Mouse (Mus musculus): ENCODE data around the gene Rgs2. TPM values are rescaled to one million over a fixed set of nuclear protein-coding genes. Genes with fewer than 3 reads are reported as not detected.

Gene Rgs2
- total and polyA plus RNA-seq, 3 experiments, result 1.2 to 2.9 TPM; not detected in 1

DNA sequence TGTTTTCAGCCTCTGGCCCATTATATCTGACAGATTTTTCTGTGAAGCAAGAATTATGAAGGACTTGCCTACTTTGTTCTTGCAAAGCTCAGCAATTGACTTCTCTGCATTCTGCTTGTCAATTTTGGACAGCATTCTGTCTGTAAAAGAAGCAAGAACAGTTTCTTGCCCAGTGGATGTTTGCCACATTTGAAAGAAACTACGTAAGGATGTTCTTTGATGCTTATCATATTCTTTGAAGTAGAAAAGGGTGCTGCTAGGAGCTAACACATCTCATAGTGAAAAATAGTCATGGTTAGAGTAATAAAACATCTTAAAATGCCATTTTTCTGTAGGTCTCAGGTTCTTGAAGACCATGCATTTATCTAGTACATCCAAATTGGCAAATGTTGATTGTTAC lies 10.9 kb downstream of the Rgs2 start:
- peaks cover 0 to 6% of the 10 kb centered on the region in 2 experiments; a peak in 1 of 4 replicates for H3K36me3 ChIP-seq (ENCODE audit: control insufficient read depth in 1 of 2, insufficient read depth in 2 of 2, low read length in 2 of 2)
- TF ChIP-seq MEF2A (IDR thresholded peaks at IDR 0.05; ENCODE audit: extremely low read depth, insufficient replicate concordance, low read depth, low read length, poor library complexity, severe bottlenecking) (no peak), ZC3H11A (IDR thresholded peaks at IDR 0.05; ENCODE audit: low read depth, low read length) (no peak), RCOR1 (IDR thresholded peaks at IDR 0.05; ENCODE audit: low read depth, low read length) (no peak), USF1 (IDR thresholded peaks at IDR 0.05; ENCODE audit: low read depth, low read length) (no peak)
- H3K9me3 ChIP-seq (replicated peaks; ENCODE audit: insufficient read depth, low read length), result no peaks in the 10 kb centered on the region
- H3K27me3 ChIP-seq (ENCODE audit: control insufficient read depth in 1 of 2, insufficient read depth in 2 of 2, low read length in 2 of 2), result no peaks in the 10 kb centered on the region
- DNase-seq (ENCODE audit: low read depth, low spot score), result no peak
- H3K4me3 ChIP-seq (ENCODE audit: control insufficient read depth in 1 of 2, insufficient read depth in 1 of 2, low read depth in 2 of 2, low read length in 2 of 2), result no peak overlapping the region
- no peak overlapping the region for H3K27ac ChIP-seq (ENCODE audit: control insufficient read depth, low read depth, low read length)
- H3K9ac ChIP-seq (ENCODE audit: control insufficient read depth, low read depth, low read length, poor library complexity, severe bottlenecking), result no peak overlapping the region
- 0 out of 4 replicates have a peak, but pooled peaks cover 0 to 2% of the 10 kb centered on the region in 2 experiments for H3K4me1 ChIP-seq (ENCODE audit: control insufficient read depth in 1 of 2, insufficient read depth in 2 of 2, low read length in 2 of 2)
- H3K79me2 ChIP-seq (ENCODE audit: control insufficient read depth, insufficient read depth, low read length, poor library complexity), result no peaks in the 10 kb centered on the region

DNA sequence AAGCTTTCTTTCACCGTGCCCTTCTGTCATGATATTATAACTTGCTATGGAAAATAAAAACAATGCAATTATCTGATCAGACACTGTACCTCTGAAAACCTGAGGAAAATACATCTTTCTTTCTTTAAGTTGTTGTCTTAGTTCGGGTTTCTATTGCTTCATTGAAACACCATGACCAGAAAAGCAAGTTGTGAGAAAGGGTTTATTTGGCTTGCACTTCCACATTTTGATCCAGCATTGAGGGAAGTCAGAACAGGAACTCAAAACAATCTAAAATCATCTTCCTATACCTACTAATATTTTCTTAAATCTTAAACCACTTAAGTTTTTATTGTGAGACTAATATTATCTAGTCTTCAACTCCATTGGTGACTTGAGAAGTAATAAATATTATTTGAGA lies 11.4 kb downstream of the Rgs2 start:
- Histone ChIP-seq H3K79me2 (ENCODE audit: control insufficient read depth, insufficient read depth, low read length, poor library complexity) (no peaks in the 10 kb centered on the region), H3K36me3 (ENCODE audit: control insufficient read depth in 1 of 2, insufficient read depth in 2 of 2, low read length in 2 of 2) (peaks cover 0 to 6% of the 10 kb centered on the region in 2 experiments; a peak in 1 of 4 replicates), H3K9ac (ENCODE audit: control insufficient read depth, low read depth, low read length, poor library complexity, severe bottlenecking) (no peak overlapping the region), H3K9me3 (replicated peaks; ENCODE audit: insufficient read depth, low read length) (no peaks in the 10 kb centered on the region), H3K27me3 (ENCODE audit: control insufficient read depth in 1 of 2, insufficient read depth in 2 of 2, low read length in 2 of 2) (no peaks in the 10 kb centered on the region), H3K4me1 (ENCODE audit: control insufficient read depth in 1 of 2, insufficient read depth in 2 of 2, low read length in 2 of 2) (0 out of 4 replicates have a peak, but pooled peaks cover 0 to 2% of the 10 kb centered on the region in 2 experiments), H3K27ac (ENCODE audit: control insufficient read depth, low read depth, low read length) (no peak overlapping the region), H3K4me3 (ENCODE audit: control insufficient read depth in 1 of 2, insufficient read depth in 1 of 2, low read depth in 2 of 2, low read length in 2 of 2) (no peak overlapping the region)
- no peak for DNase-seq (ENCODE audit: low read depth, low spot score)
- no peak for TF ChIP-seq EP300 (IDR thresholded peaks at IDR 0.05; ENCODE audit: low read depth in 1 of 2, low read length in 2 of 2)
- no peak for TF ChIP-seq BHLHE40 (IDR thresholded peaks at IDR 0.05; ENCODE audit: borderline replicate concordance, low read depth, low read length)
- TF ChIP-seq CTCF (IDR thresholded peaks at IDR 0.05 in 2 of 3, conservative IDR thresholded peaks at IDR 0.05 in 1 of 3; ENCODE audit: control insufficient read depth in 1 of 3, insufficient read depth in 1 of 3, low read depth in 2 of 3, low read length in 3 of 3, poor library complexity in 1 of 3, severe bottlenecking in 1 of 3), result no peak
- no peak for TF ChIP-seq RCOR1 (IDR thresholded peaks at IDR 0.05; ENCODE audit: low read depth, low read length)
- no peak for TF ChIP-seq TAL1 (IDR thresholded peaks at IDR 0.05; ENCODE audit: low read length)
- no peak for TF ChIP-seq POLR2AphosphoS5 (IDR thresholded peaks at IDR 0.05; ENCODE audit: borderline replicate concordance, low read depth, low read length)
- TF ChIP-seq MAFK (IDR thresholded peaks at IDR 0.05; ENCODE audit: borderline replicate concordance, low read depth, low read length), result no peak
- no peak for TF ChIP-seq KAT2A (conservative IDR thresholded peaks at IDR 0.05; ENCODE audit: low read depth, low read length)
- no peak for TF ChIP-seq MXI1 (IDR thresholded peaks at IDR 0.05; ENCODE audit: low read depth, low read length)
- TF ChIP-seq ETS1 (IDR thresholded peaks at IDR 0.05; ENCODE audit: low read depth, low read length), result no peak
- no peak for TF ChIP-seq POLR2AphosphoS2 (IDR thresholded peaks at IDR 0.05; ENCODE audit: low read length)
- TF ChIP-seq JUND (IDR thresholded peaks at IDR 0.05; ENCODE audit: low read depth, low read length), result no peak
- no peak for TF ChIP-seq SMC3 (IDR thresholded peaks at IDR 0.05; ENCODE audit: low read depth, low read length)
- no peak for TF ChIP-seq RAD21 (IDR thresholded peaks at IDR 0.05; ENCODE audit: low read depth, low read length)
- no peak for TF ChIP-seq NELFE (IDR thresholded peaks at IDR 0.05; ENCODE audit: low read depth, low read length)
- TF ChIP-seq MYC (IDR thresholded peaks at IDR 0.05; ENCODE audit: low read depth, low read length), result no peak
- no peak for TF ChIP-seq ZMIZ1 (IDR thresholded peaks at IDR 0.05; ENCODE audit: low read depth, low read length)

Measured in MEL (cell line).